Mouse (Mus musculus) CH12.LX (cell line): Measurements from ENCODE around the gene Mmrn2.

Experiments
- CTCF ChIP-seq, 2 experiments: IDR thresholded peaks in 1 of 2; conservative IDR thresholded peaks in 1 of 2; 2 replicates each; pipeline ENCODE4 v1.5.1; 2011 to 2012; ENCODE audit warnings: low read depth in 2 of 2, low read length in 2 of 2, improper control_type of control experiment in 1 of 2, inconsistent platforms in 1 of 2, mild to moderate bottlenecking in 1 of 2, moderate library complexity in 1 of 2
- EP300 ChIP-seq: IDR thresholded peaks from 2 replicates; pipeline ENCODE4 v1.6.1; 2011; ENCODE audit warnings: low read length, improper control_type of control experiment
- IRF4 ChIP-seq: IDR thresholded peaks from 2 replicates; pipeline ENCODE4 v1.6.1; 2014; ENCODE audit warnings: low read depth, mild to moderate bottlenecking, inconsistent platforms, low read length, improper control_type of control experiment
- KAT2A ChIP-seq: IDR thresholded peaks from 2 replicates; pipeline ENCODE4 v1.6.1; 2012; ENCODE audit warnings: low read length, improper control_type of control experiment, inconsistent platforms; ENCODE audit not compliant: insufficient replicate concordance
- MAX ChIP-seq: IDR thresholded peaks from 2 replicates; pipeline ENCODE4 v1.6.1; 2011; ENCODE audit warnings: low read length, improper control_type of control experiment
- MAZ ChIP-seq: IDR thresholded peaks from 2 replicates; pipeline ENCODE4 v1.6.1; 2012; ENCODE audit warnings: low read depth, mild to moderate bottlenecking, inconsistent platforms, low read length, improper control_type of control experiment, moderate library complexity
- MXI1 ChIP-seq: IDR thresholded peaks from 2 replicates; pipeline ENCODE4 v1.6.1; 2011; ENCODE audit warnings: mild to moderate bottlenecking, low read depth, low read length, improper control_type of control experiment
- POLR2AphosphoS2 ChIP-seq: IDR thresholded peaks from 2 replicates; pipeline ENCODE4 v1.6.1; 2011; ENCODE audit warnings: low read depth, low read length, improper control_type of control experiment
- USF2 ChIP-seq: conservative IDR thresholded peaks from 2 replicates; pipeline ENCODE4 v1.6.1; 2011; ENCODE audit warnings: low read depth, low read length, improper control_type of control experiment
- ZC3H11A ChIP-seq: IDR thresholded peaks from 2 replicates; pipeline ENCODE4 v1.6.1; 2012; ENCODE audit warnings: low read depth, mild to moderate bottlenecking, inconsistent platforms, low read length, improper control_type of control experiment
- ZNF384 ChIP-seq: IDR thresholded peaks from 2 replicates; pipeline ENCODE4 v1.6.1; 2012; ENCODE audit warnings: low read depth, low read length, improper control_type of control experiment, inconsistent platforms

DNA sequence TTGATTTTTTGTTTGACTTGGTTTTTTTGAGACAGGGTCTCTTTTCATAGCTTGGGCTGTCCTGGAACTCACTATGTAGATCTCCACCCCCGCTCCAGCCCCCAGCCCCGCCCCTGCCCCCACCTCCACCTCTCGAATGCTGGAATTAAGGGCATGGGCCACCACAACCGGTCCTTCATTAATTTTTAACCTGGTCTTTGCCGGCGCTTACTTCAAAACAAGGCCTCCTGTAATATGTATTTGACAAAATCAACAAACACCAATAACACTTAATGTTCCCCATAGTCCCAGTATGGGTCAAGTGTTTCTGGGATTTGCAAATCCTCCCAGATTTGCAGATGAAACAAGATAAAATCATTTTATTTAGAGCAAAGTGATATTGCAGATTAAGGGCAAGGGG, 15.0 kb upstream of the Mmrn2 start:
- no peak for TF ChIP-seq USF2
- TF ChIP-seq KAT2A, result no peak
- TF ChIP-seq EP300, result no peak
- no peak for TF ChIP-seq IRF4
- no peak for TF ChIP-seq CTCF (conservative IDR thresholded peaks at IDR 0.05 in 1 of 2, IDR thresholded peaks at IDR 0.05 in 1 of 2; ENCODE audit: low read depth in 2 of 2, low read length in 2 of 2)
- TF ChIP-seq ZC3H11A, result no peak
- no peak for TF ChIP-seq MAZ
- no peak for TF ChIP-seq ZNF384
- no peak for TF ChIP-seq MAX
- TF ChIP-seq MXI1, result no peak
- no peak for TF ChIP-seq POLR2AphosphoS2
